Mouse (Mus musculus): ENCODE results near the gene Rab3gap1. TPM values are rescaled to one million over a fixed set of nuclear protein-coding genes. Genes with fewer than 3 reads are reported as not detected.
"Not testable (repeated sequence)": the region's sequence is repeated elsewhere in the genome, so short reads cannot be mapped to it uniquely, and the experiment has no call there.

Gene Rab3gap1
- polyA plus RNA-seq, 1 experiment from 2014 or later, result 23.9 TPM

DNA sequence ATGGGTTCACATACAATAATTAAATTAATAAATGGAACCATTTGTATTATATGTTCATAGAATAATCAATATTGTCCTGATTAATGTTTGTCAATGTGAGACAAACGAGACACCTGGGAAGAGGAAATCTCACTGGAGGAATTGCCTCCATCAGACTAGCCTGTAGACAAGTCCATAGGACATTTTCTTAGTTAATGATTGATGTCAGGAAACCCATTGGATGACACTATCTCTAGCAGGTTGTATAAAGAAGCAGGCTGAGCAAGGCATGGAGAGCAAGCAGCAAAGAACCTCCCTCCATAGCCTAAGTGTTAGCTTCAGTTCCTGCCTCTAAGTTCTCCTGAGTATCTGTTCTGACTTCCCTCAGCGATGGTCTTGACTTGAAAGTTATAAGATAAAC, 64.8 kb downstream of the Rab3gap1 start:
- 0 out of 2 replicates have a peak, but pooled peaks cover 2% of the 10 kb centered on the region for H3K4me1 ChIP-seq (replicated peaks)

DNA sequence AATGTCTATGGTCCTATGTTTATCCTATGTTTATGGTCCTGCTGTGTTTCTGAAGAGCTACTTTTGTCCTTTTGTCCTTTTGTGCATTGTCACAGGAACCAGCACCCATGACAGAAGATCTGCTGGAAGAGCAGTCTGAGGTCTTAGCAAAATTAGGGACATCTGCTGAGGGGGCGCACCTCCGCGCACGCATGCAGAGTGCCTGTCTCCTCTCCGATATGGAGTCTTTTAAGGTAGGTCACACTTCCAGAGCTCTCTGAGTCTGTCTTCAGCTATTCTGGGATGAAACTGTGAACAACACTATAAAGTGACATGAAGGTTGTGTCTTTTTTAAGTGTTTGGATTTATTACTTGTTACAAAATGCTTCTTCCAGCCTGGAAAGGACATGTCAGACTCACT, 65.7 kb downstream of the Rab3gap1 start:
- 0 out of 2 replicates have a peak, but pooled peaks cover 2% of the 10 kb centered on the region for H3K4me1 ChIP-seq (replicated peaks)

More for the DNA sequence above, 64.8 kb downstream of the Rab3gap1 start:
- Histone ChIP-seq H3K27me3 (no peaks in the 10 kb centered on the region), H3K4me2 (no peak overlapping the region), H3K36me3 (peaks cover 43% of the 10 kb centered on the region), H3K27ac (no peak overlapping the region), H3K9ac (no peak overlapping the region), H3K4me3 (no peak overlapping the region), H3K9me3 (replicated peaks) (no peaks in the 10 kb centered on the region)
- 83% methylated on average over 2 of the region's 2 CpGs for WGBS
- ATAC-seq (replicated peaks; ENCODE audit: insufficient number of reproducible peaks, insufficient read depth, low FRiP score, low read depth), result no peak

DNA sequence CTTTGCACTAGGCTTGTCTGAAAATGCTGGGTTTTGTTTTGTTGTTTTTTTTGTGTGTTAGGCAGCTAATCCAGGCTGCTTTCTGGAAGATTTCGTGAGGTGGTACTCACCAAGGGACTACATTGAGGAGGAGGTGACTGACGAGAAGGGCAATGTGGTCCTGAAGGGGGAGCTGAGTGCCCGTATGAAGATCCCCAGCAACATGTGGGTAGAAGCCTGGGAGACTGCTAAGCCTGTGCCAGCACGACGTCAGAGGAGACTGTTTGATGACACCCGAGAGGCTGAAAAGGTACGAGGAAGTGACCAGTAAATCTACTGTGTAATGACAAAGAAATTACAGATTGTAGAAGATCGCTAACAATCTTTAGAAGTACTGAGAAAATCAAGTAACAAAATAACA, 68.7 kb downstream of the Rab3gap1 start:
- Histone ChIP-seq H3K27me3 (no peaks in the 10 kb centered on the region), H3K9me3 (replicated peaks) (no peaks in the 10 kb centered on the region), H3K27ac (0 out of 2 replicates have a peak overlapping the region, but pooled peaks have one; percentile 74), H3K9ac (no peak overlapping the region), H3K4me3 (no peak overlapping the region), H3K36me3 (peaks cover 57% of the 10 kb centered on the region), H3K4me1 (replicated peaks) (0 out of 2 replicates have a peak, but pooled peaks cover 2% of the 10 kb centered on the region), H3K4me2 (no peak overlapping the region)
- no peak for ATAC-seq (replicated peaks; ENCODE audit: insufficient number of reproducible peaks, insufficient read depth, low FRiP score, low read depth)
- WGBS, result 73% methylated on average over 8 of the region's 8 CpGs

More for the DNA sequence above, 65.7 kb downstream of the Rab3gap1 start:
- Histone ChIP-seq H3K4me2 (no peak overlapping the region), H3K9me3 (replicated peaks) (no peaks in the 10 kb centered on the region), H3K36me3 (peaks cover 51% of the 10 kb centered on the region), H3K27me3 (no peaks in the 10 kb centered on the region), H3K9ac (no peak overlapping the region), H3K27ac (no peak overlapping the region), H3K4me3 (no peak overlapping the region)
- 92% methylated on average over 5 of the region's 5 CpGs for WGBS
- no peak for ATAC-seq (replicated peaks; ENCODE audit: insufficient number of reproducible peaks, insufficient read depth, low FRiP score, low read depth)

DNA sequence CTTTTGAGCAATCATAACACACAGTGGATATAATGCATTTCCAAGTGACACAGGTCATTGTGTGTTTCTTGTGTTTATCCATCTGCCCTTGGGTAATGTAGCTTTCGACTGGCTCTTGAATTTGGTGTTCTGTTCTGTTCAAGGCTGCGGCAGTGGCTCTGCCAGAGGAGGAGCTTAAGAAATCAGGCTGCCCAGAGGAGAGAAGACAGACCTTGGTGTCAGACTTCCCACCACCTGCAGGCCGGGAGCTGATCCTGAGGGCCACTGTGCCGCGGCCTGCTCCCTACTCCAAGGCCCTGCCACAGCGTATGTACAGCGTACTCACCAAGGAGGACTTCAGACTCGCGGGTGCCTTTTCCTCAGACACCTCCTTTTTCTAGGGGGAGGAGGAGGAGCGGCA, 73.7 kb downstream of the Rab3gap1 start:
- ATAC-seq (replicated peaks; ENCODE audit: insufficient number of reproducible peaks, insufficient read depth, low FRiP score, low read depth), result no peak
- WGBS, result 91% methylated on average over 10 of the region's 10 CpGs
- Histone ChIP-seq H3K27me3 (no peaks in the 10 kb centered on the region), H3K9me3 (replicated peaks) (no peaks in the 10 kb centered on the region), H3K4me1 (replicated peaks) (peaks cover 8% of the 10 kb centered on the region; the same call in 1 of the 2 replicates), H3K27ac (no peak overlapping the region), H3K4me3 (no peak overlapping the region), H3K36me3 (peaks cover 67% of the 10 kb centered on the region), H3K9ac (no peak overlapping the region), H3K4me2 (no peak overlapping the region)

DNA sequence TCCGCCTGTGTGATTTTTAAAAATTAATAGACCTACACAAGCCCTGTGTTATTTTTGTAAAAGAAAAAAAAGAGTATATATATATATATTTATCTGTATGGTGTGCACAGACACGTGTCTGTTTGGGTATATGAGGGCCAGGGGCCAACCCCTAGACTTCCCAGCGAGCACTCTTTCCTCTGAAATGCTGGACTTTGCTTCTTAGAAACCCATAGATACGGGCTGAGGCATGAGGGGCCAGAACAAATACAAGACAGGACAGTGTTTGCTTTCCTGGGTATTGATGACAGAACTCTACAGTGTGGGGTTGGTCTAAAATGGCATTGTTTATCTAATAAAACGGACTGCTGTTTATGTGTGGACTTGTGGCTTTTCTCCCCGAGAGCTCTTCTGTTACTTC, 74.9 kb downstream of the Rab3gap1 start:
- no peaks in the 10 kb centered on the region for H3K27me3 ChIP-seq
- no peak overlapping the region for H3K27ac ChIP-seq
- no peak overlapping the region for H3K9ac ChIP-seq
- no peaks in the 10 kb centered on the region for H3K9me3 ChIP-seq (replicated peaks)
- 78% methylated on average over 6 of the region's 6 CpGs for WGBS
- no peak overlapping the region for H3K4me3 ChIP-seq
- H3K36me3 ChIP-seq, result peaks cover 54% of the 10 kb centered on the region
- H3K4me1 ChIP-seq (replicated peaks), result peaks cover 7% of the 10 kb centered on the region; the same call in 1 of the 2 replicates
- ATAC-seq (replicated peaks; ENCODE audit: insufficient number of reproducible peaks, insufficient read depth, low FRiP score, low read depth), result no peak
- H3K4me2 ChIP-seq, result no peak overlapping the region

DNA sequence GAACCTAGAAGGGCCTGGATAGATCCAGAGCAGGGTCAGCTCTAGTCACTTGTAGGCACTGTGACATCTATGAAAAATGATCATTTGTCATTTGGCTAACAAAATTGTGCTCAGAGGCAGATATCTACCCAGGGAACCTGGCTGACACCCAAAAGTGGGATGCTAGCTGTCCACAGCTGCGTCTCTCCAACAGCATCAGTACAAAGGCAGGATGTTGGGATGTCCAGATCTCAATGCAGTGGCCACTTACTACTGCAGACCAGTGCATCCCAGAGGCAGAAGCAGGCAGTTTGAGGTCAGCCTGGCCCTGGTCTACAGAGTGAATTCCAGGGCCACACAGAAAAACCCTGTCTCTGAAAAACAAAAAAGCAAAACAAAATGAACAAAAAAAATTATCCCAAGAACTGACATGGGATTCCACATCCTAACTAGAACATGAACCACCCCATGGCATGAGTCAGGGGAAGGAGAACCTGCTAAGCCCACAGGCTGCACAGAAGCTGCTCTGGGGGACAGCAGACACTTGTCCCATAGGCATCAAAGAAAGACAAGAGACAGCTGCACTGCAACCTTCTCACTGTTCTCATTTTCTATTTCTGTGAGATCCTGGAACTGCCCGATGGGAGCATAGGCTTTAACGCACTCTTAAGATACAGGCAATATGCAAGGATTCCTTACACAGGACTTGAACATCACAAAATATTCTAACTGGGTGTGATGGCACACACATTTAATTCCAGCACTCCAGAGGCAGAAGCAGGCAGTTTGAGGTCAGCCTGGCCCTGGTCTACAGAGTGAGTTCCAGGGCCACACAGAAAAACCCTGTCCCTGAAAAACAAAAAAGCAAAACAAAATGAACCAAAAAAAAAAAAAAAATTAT, 77.4 kb downstream of the Rab3gap1 start:
- H3K36me3 ChIP-seq, result peaks cover 30% of the 10 kb centered on the region
- H3K9ac ChIP-seq, result no peak overlapping the region
- 0 out of 2 replicates have a peak overlapping the region, but pooled peaks have one; percentile 0 for H3K27ac ChIP-seq
- 52% methylated on average over 3 of the region's 3 CpGs for WGBS
- H3K4me2 ChIP-seq, result no peak overlapping the region
- H3K4me1 ChIP-seq (replicated peaks), result peaks cover 15% of the 10 kb centered on the region
- H3K27me3 ChIP-seq, result no peaks in the 10 kb centered on the region
- no peak overlapping the region for H3K4me3 ChIP-seq
- ATAC-seq (replicated peaks; ENCODE audit: insufficient number of reproducible peaks, insufficient read depth, low FRiP score, low read depth), result no peak
- no peaks in the 10 kb centered on the region for H3K9me3 ChIP-seq (replicated peaks)

DNA sequence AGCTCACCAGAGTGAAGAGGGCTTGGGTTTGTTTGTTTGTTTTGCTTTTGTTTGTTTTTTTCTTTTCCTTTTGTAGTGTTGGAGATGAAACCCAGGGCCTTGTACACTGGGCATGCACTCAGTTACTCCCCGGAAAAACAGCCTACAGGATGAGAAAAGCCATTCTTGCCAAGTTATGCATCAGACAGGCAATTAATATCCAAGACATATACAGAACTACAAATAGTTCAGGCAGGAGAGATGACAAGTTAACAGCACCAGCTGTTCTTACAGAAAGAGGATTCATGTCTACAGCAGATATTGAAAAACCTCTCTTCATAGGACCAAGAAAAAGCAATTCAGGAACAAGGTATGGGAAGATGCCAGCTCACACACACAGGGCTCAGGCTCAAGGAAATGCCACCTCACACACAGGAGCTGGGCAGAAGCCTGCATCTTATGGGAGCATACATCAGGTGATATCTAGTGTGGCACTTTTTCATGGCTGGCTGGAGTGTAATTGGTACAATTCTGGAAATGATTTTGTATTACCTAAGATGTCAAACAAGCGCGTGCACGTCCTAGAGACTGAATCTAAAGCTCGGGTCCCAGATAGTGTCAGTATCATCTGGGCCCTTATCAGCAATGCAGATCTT, 78.2 kb downstream of the Rab3gap1 start:
- Histone ChIP-seq H3K4me1 (replicated peaks) (peaks cover 15% of the 10 kb centered on the region), H3K4me2 (no peak overlapping the region), H3K4me3 (no peak overlapping the region), H3K9me3 (replicated peaks) (no peaks in the 10 kb centered on the region), H3K27ac (no peak overlapping the region), H3K27me3 (no peaks in the 10 kb centered on the region), H3K36me3 (peaks cover 25% of the 10 kb centered on the region), H3K9ac (no peak overlapping the region)
- ATAC-seq (replicated peaks; ENCODE audit: insufficient number of reproducible peaks, insufficient read depth, low FRiP score, low read depth), result no peak
- 81% methylated on average over 5 of the region's 5 CpGs for WGBS

DNA sequence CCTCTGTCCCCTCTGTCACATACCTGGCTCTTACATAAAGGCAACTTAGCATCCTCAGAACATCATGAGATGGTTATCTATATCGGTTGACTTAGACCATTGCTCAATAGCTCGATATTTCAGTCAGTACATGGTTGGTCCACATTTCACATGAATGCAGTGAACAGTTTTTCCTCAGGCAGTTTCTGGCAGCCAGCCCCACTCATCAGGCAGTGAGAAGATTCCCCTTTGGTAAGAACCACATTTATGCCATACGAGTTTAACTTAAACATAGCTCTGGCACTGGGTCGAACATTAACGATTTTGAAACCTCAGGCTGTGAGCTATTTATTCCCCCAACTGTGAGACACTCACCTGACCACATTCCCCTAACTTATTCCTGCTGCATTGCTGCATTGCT, 80.2 kb downstream of the Rab3gap1 start:
- no peak overlapping the region for H3K4me3 ChIP-seq
- no peak overlapping the region for H3K9ac ChIP-seq
- no peaks in the 10 kb centered on the region for H3K27me3 ChIP-seq
- H3K4me2 ChIP-seq, result peak overlapping the region; percentile 13; the same call in 1 of the 2 replicates
- H3K36me3 ChIP-seq, result peaks cover 6% of the 10 kb centered on the region; the same call in 1 of the 2 replicates
- no peak overlapping the region for H3K27ac ChIP-seq
- H3K4me1 ChIP-seq (replicated peaks), result peaks cover 15% of the 10 kb centered on the region
- no peaks in the 10 kb centered on the region for H3K9me3 ChIP-seq (replicated peaks)
- WGBS, result 73% methylated on average over 5 of the region's 5 CpGs
- no peak for ATAC-seq (replicated peaks; ENCODE audit: insufficient number of reproducible peaks, insufficient read depth, low FRiP score, low read depth)

DNA sequence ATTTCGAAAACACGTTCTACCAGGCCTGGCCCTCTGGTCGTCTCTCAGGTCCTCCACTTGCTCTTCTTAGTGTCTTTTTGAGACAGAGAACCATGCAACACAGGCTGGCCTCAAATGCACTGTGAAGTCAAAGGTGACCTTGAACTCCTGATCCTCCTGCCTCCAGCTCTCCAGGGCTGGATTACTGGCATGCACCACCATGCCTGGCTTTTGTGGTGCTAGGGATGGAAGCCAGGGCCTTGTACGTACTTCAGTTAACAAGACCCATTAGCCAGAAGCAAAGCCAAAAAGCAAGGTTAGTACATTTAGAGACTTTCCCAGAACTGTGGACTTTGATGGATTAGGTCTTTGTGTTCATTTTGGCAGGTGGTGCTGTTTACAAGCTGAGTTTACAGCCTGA, 83.7 kb downstream of the Rab3gap1 start:
- WGBS, result 83% methylated on average over 4 of the region's 4 CpGs

DNA sequence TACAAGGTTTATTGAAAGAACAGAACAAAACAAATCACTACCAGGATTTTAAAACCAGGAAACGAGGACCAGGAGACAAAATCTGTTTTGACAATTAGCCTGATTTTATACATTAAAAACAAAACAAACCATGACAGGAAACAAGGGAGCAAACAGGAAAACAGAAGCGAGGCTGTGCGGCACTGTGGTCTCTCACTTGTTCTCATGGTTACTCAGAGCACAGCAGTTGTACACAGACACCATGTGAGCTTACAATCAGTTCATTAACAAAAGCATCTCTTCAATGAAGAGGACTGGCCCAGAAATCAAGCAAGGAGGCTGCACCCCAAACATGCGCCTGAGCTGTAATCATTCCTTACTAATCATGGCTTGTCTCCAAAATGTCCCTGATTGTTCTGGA, 85.6 kb downstream of the Rab3gap1 start:
- not testable (repeated sequence) for ATAC-seq (replicated peaks; ENCODE audit: insufficient number of reproducible peaks, insufficient read depth, low FRiP score, low read depth); H3K9ac ChIP-seq; H3K27me3 ChIP-seq; H3K4me3 ChIP-seq; H3K4me2 ChIP-seq; H3K27ac ChIP-seq; H3K9me3 ChIP-seq (replicated peaks); H3K4me1 ChIP-seq (replicated peaks); H3K36me3 ChIP-seq
- WGBS, result 71% methylated on average over 4 of the region's 4 CpGs

More for the DNA sequence above, 83.7 kb downstream of the Rab3gap1 start:
- Histone ChIP-seq H3K27ac (no peak overlapping the region), H3K4me3 (no peak overlapping the region), H3K9me3 (replicated peaks) (no peaks in the 10 kb centered on the region), H3K9ac (no peak overlapping the region), H3K27me3 (no peaks in the 10 kb centered on the region), H3K4me2 (no peak overlapping the region), H3K4me1 (replicated peaks) (peaks cover 8% of the 10 kb centered on the region; the same call in 1 of the 2 replicates), H3K36me3 (no peaks in the 10 kb centered on the region)
- ATAC-seq (replicated peaks; ENCODE audit: insufficient number of reproducible peaks, insufficient read depth, low FRiP score, low read depth), result no peak

DNA sequence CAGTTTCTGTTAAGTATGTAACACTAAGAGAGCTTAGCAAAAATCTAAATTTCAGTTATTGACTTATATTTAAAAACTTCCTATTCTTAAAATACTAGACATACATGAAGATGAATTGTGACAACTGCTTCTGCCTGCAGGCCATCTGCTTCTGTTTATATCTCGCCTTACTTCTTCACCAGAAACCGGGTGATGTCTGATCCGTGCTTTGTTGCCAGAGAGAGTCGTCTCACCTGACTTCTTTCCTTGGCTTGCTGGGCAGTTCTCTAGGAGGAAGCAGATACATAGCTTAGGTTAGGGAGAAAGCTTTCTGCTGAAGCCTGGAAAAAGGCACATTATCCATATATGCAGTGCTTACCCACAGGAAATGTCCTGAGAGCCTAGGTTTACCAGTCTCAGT, 86.2 kb downstream of the Rab3gap1 start:
- H3K4me3 ChIP-seq, result no peak overlapping the region
- no peak for ATAC-seq (replicated peaks; ENCODE audit: insufficient number of reproducible peaks, insufficient read depth, low FRiP score, low read depth)
- H3K9me3 ChIP-seq (replicated peaks), result no peaks in the 10 kb centered on the region
- no peaks in the 10 kb centered on the region for H3K36me3 ChIP-seq
- peaks cover 5% of the 10 kb centered on the region; the same call in 1 of the 2 replicates for H3K4me1 ChIP-seq (replicated peaks)
- no peak overlapping the region for H3K27ac ChIP-seq
- H3K27me3 ChIP-seq, result no peaks in the 10 kb centered on the region
- no peak overlapping the region for H3K9ac ChIP-seq
- WGBS, result 80% methylated on average over 4 of the region's 4 CpGs
- no peak overlapping the region for H3K4me2 ChIP-seq
